Mouse (Mus musculus) stomach, postnatal 0 days (tissue): ENCODE data around the gene Vmn2r98.
"Not testable (repeated sequence)": the region's sequence is repeated elsewhere in the genome, so short reads cannot be mapped to it uniquely, and the experiment has no call there.

Source experiments
- CTCF ChIP-seq: IDR thresholded peaks from 2 replicates; pipeline ENCODE4 v1.5.1; 2016; ENCODE audit warnings: antibody characterized with exemption, low read depth, mild to moderate bottlenecking, moderate library complexity
- EP300 ChIP-seq: optimal IDR thresholded peaks from 2 replicates; pipeline ENCODE3; 2016; ENCODE audit warnings: antibody characterized with exemption

DNA sequence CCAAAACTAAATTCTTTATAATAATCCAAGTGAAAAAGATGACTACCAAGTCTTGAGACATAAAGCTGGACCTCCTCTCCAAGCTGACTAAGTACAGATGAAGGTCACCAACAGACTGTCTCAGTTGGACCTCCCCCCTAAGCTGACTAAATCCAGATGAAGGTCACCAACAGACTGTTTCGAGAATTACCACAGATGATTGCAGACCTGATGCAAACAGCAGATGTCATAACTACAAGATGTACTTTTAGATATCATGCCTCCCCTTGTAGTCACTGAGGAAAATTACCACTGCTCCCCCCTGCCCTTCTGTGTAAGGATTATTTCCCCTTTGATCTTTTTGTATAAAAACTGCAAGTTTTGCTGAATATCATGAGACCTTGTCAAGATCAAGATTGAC, 21.8 kb upstream of the Vmn2r98 start:
- TF ChIP-seq CTCF, EP300: not testable (repeated sequence)
